Mouse (Mus musculus): ENCODE measurements around the gene Miga2. TPM values are rescaled to one million over a fixed set of nuclear protein-coding genes. Genes with fewer than 3 reads are reported as not detected.

The Miga2 gene
- 4.3 TPM for polyA plus RNA-seq (2015; fragmentation: Illumina TruSeq; extraction: RNeasy Lipid Tissue Mini Kit (QIAGEN cat#74804); ENCODE audit: insufficient read depth, low replicate concordance)

DNA sequence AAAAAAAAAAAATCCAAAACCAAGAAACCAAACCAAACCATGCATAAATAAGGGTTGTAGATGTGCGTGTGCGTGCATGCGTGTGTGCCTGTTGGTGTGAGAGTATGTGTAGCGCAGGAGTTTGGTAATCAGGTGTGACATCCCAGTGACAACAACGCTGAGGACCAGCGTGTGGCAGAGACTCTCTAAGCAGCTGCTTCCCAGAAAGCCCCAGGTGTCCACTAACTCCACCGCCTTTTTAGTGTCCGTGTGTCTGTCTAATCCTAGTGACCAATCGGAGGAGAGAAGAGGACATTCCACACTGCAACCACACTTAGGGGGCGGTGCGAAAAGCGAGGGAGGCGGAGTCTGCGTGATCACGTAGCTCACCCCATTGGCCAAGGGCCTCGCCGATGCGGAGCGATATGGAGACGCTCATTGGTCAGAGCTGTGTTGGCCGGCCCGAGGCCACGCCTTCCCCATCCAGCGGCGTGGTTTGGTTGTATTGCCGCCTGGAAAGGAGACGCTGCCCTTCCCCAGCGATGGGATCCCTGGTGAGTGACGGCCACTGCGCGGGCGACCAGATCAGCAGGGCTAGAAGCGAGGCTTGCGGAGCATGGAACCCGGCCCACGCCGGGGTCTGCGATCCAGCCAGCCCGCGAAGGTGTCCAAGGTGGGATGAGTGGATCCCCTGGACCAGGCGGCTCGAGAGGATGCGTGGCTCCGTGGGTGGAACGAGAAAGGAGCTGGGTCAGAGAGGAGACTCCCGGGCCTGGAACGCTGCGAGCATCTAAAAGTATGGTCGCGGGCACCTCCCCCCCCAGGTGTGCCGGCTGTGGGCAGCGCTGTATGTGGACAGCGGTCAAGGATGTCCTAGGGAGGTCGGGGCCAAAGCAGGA lies at the start of gene Miga2:
TSS of gene Miga2 (plus strand) at position 461 of the 878 bp plus-strand sequence.

DNA sequence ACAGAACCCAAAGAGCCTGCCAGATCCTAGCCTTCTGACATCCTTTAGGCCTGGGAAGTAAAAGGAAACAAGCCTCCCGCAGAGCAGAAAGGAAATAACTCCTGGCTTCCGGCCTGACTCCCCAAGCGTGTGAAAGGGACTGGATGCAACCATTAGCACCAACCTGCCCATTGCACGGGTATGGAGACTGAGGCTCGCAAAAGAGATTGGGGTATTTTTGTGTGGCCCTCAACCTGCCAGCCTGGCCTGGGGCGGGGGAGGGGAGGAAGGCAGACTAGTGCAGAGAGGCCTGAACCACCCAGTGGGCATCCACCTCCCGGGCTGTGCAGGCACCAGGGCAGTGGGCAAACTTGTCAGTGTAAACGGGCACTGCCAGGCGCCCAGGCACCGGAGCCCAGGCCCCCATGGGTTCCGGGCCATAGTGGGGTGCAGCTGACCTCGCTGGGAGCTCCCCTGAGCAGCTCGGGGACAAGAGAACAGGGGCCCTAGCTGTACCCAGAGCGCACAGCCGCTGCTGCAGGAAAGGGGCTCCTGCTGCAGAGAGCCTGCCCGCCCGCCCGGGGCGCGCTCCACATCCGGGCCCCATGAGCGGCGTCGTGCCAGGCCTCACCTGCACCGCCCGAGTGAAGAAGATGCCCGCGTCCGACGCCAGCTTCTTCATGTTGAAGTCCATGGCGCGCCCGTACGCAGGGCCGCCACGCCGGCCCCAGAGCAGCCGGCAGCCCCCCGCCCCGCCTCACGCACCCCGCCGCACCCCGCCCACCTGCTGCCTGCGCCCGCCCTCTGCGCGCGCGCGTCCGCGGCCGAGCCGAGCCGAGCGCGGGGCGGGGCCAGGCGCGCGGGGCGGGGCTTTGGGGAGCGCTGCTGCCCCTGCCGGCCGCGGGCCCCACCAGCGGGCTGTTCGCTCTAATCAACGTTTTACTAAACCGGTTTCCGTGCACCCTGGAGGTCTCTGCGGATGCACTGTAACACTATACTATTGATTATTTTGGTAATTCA lies 5.2 kb upstream of the Miga2 start, which contains the start of gene Sh3glb2:
TSS of gene Sh3glb2 (minus strand) at position 805 of the 999 bp plus-strand sequence.

DNA sequence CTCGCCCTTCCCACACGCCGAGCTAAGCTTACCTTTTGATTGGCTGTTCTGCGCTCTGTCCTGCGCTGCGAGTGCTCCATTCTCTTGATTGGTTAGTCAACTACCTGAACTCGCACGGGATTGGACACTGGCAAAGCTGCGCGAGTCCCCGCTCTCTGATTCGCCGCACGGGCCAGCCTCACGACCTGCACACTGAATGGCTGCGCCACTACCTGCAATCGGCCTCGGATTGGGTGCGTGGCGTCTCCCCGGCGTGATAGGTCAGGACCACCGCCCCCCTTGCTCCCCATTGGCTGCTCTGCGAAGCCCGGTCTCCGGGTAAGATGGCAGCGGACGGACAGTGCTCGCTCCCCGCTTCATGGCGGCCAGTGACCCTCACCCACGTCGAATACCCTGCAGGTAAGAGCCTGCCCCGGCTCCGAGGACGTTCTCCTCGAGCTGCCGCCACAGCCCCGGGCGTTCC lies 28.1 kb downstream of the Miga2 start, which contains the start of gene Dolpp1:
TSS of gene Dolpp1 (plus strand) at position 141 of the 463 bp plus-strand sequence.

DNA sequence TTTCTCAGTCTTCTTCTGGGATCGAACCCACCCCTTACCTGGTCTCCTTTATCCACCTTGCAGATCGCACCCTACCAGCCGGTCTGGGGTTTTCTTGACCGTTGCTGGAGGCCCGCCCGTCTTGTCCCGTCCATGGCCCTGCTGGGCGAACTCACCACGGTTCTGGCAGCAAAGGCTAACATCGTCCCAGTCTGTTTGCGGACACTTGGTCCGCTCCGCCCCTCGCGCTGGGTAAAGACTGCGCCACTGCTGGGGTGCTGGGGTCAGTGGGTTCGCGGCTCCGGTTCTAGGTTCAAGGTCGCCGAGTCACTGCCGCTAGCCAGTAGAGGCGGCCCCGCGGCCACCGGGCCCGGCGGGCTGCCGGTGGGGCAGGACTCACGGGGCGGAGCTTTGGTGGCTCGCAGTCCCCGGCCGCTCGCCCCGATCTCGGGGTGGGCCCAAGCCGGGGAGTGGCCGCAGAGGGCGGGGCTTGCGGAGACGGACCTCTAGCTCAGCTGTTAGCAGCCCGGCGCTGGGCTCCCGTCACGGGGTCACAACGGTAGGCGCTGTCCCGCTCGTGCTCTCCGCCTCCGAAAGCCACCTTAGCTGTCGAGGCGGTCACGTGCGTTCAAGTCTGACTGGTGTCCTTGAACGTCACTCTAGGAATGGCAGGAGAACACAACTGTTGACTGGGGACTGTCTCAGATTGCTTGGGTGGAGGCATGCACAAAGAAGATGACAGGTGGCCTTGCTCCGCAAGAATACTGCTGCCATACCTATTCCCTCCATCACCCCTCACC lies 51.3 kb downstream of the Miga2 start, which contains the start of gene Crat:
TSS of gene Crat (minus strand) at position 657 of the 779 bp plus-strand sequence.

DNA sequence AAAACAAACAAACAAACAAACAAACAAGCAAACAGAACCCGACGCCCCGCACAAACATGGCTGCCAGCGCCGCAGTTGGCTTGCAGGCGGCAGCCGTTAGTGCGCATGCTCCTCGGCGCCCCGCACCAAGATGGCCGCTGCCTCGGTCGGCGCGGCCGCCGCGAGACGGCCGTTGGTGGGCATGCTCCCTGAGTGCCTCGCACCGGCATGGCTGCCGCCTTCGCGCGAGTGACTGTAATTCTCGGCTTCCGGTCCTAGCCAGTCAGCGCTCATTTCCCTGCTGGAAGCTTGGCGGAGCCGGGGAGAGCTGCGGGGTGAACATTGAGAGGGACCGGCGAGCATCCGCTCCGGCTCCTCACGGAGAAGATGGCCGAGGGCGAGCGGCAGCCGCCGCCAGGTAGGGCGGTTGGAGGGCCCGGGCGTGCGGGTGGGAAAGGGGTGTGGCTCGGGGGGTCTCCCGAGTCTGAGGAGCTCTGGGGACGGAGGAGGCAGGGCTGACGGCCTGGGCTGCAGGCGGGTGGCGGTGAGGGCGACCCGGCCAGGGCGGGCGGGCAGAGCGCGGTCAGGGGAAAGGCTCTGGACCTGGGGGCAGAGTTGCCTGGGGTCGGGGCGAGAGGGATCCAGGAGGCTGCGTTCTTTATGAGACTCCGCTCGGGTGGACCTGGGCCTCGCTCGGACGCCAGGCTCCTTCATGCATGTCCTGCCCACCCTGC lies 52.1 kb downstream of the Miga2 start, which contains the start of gene Ptpa:
TSS of gene Ptpa (plus strand) at position 104 of the 713 bp plus-strand sequence.

Other genes starting within 250 kb of the Miga2 start
- gene Zer1, start 239.6 kb upstream of the Miga2 start, polyA plus RNA-seq (2015; fragmentation: Illumina TruSeq; extraction: RNeasy Lipid Tissue Mini Kit (QIAGEN cat#74804); ENCODE audit: insufficient read depth, low replicate concordance) = 30.0 TPM
- 42.2 TPM for gene Tbc1d13, start 230.5 kb upstream of the Miga2 start, polyA plus RNA-seq (2015; fragmentation: Illumina TruSeq; extraction: RNeasy Lipid Tissue Mini Kit (QIAGEN cat#74804); ENCODE audit: insufficient read depth, low replicate concordance)
- gene Endog, start 192.7 kb upstream of the Miga2 start, polyA plus RNA-seq (2015; fragmentation: Illumina TruSeq; extraction: RNeasy Lipid Tissue Mini Kit (QIAGEN cat#74804); ENCODE audit: insufficient read depth, low replicate concordance) = 1.2 TPM
- gene Spout1, start 185.8 kb upstream of the Miga2 start, polyA plus RNA-seq (2015; fragmentation: Illumina TruSeq; extraction: RNeasy Lipid Tissue Mini Kit (QIAGEN cat#74804); ENCODE audit: insufficient read depth, low replicate concordance) = 8.9 TPM
- gene Kyat1, start 158.4 kb upstream of the Miga2 start, polyA plus RNA-seq (2015; fragmentation: Illumina TruSeq; extraction: RNeasy Lipid Tissue Mini Kit (QIAGEN cat#74804); ENCODE audit: insufficient read depth, low replicate concordance) = 5.0 TPM
- gene Lrrc8a, start 126.5 kb upstream of the Miga2 start, polyA plus RNA-seq (2015; fragmentation: Illumina TruSeq; extraction: RNeasy Lipid Tissue Mini Kit (QIAGEN cat#74804); ENCODE audit: insufficient read depth, low replicate concordance) = 9.8 TPM
- 1.5 TPM for gene Gm28035, start 123.7 kb upstream of the Miga2 start, polyA plus RNA-seq (2015; fragmentation: Illumina TruSeq; extraction: RNeasy Lipid Tissue Mini Kit (QIAGEN cat#74804); ENCODE audit: insufficient read depth, low replicate concordance)
- gene Phyhd1, start 98.0 kb upstream of the Miga2 start, polyA plus RNA-seq (2015; fragmentation: Illumina TruSeq; extraction: RNeasy Lipid Tissue Mini Kit (QIAGEN cat#74804); ENCODE audit: insufficient read depth, low replicate concordance) = 27.3 TPM
- not detected for gene Gm28038, start 83.2 kb upstream of the Miga2 start, polyA plus RNA-seq (2015; fragmentation: Illumina TruSeq; extraction: RNeasy Lipid Tissue Mini Kit (QIAGEN cat#74804); ENCODE audit: insufficient read depth, low replicate concordance)
- gene Dolk, start 77.9 kb upstream of the Miga2 start, polyA plus RNA-seq (2015; fragmentation: Illumina TruSeq; extraction: RNeasy Lipid Tissue Mini Kit (QIAGEN cat#74804); ENCODE audit: insufficient read depth, low replicate concordance) = 8.9 TPM
- gene Nup188, start 77.8 kb upstream of the Miga2 start, polyA plus RNA-seq (2015; fragmentation: Illumina TruSeq; extraction: RNeasy Lipid Tissue Mini Kit (QIAGEN cat#74804); ENCODE audit: insufficient read depth, low replicate concordance) = 24.6 TPM
- 19.0 TPM for gene Sh3glb2, start 4.9 kb upstream of the Miga2 start, polyA plus RNA-seq (2015; fragmentation: Illumina TruSeq; extraction: RNeasy Lipid Tissue Mini Kit (QIAGEN cat#74804); ENCODE audit: insufficient read depth, low replicate concordance)
- 9.2 TPM for gene Dolpp1, start 28.0 kb downstream of the Miga2 start, polyA plus RNA-seq (2015; fragmentation: Illumina TruSeq; extraction: RNeasy Lipid Tissue Mini Kit (QIAGEN cat#74804); ENCODE audit: insufficient read depth, low replicate concordance)
- 12.9 TPM for gene Crat, start 51.6 kb downstream of the Miga2 start, polyA plus RNA-seq (2015; fragmentation: Illumina TruSeq; extraction: RNeasy Lipid Tissue Mini Kit (QIAGEN cat#74804); ENCODE audit: insufficient read depth, low replicate concordance)
- 66.8 TPM for gene Ptpa, start 51.8 kb downstream of the Miga2 start, polyA plus RNA-seq (2015; fragmentation: Illumina TruSeq; extraction: RNeasy Lipid Tissue Mini Kit (QIAGEN cat#74804); ENCODE audit: insufficient read depth, low replicate concordance)
- 0.25 TPM for gene Ier5l, start 110.0 kb downstream of the Miga2 start, polyA plus RNA-seq (2015; fragmentation: Illumina TruSeq; extraction: RNeasy Lipid Tissue Mini Kit (QIAGEN cat#74804); ENCODE audit: insufficient read depth, low replicate concordance)
- 2.3 TPM for gene Cstad, start 230.8 kb downstream of the Miga2 start, polyA plus RNA-seq (2015; fragmentation: Illumina TruSeq; extraction: RNeasy Lipid Tissue Mini Kit (QIAGEN cat#74804); ENCODE audit: insufficient read depth, low replicate concordance)

Data from spleen, adult 10 weeks (tissue).